Mouse (Mus musculus): ENCODE data around the gene Olfr1157.

The Olfr1157 gene

DNA sequence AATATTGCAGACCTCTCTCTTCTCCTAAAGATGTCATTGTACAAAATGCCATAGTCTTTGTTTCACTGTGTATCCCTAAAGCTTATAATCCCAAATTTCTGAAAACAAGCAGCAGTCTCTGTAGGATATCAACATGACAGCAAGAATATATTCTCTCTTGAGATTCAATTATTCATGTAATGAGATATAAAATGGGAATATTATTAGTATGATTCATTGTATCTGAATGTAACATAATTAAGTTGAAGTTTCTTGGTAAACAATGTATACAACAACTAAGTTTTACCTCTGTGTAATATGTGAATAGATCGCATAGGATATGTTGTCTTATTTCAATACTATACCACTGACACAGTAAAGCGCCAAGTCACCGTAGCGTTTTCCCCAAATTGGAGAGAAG is at the start of gene Olfr1157:
Gene Olfr1157, minus strand, starts transcription at position 101 of the 400 bp plus-strand sequence.
- no peak for DNase-seq (ENCODE audit: low spot score in 2 of 2)

DNA sequence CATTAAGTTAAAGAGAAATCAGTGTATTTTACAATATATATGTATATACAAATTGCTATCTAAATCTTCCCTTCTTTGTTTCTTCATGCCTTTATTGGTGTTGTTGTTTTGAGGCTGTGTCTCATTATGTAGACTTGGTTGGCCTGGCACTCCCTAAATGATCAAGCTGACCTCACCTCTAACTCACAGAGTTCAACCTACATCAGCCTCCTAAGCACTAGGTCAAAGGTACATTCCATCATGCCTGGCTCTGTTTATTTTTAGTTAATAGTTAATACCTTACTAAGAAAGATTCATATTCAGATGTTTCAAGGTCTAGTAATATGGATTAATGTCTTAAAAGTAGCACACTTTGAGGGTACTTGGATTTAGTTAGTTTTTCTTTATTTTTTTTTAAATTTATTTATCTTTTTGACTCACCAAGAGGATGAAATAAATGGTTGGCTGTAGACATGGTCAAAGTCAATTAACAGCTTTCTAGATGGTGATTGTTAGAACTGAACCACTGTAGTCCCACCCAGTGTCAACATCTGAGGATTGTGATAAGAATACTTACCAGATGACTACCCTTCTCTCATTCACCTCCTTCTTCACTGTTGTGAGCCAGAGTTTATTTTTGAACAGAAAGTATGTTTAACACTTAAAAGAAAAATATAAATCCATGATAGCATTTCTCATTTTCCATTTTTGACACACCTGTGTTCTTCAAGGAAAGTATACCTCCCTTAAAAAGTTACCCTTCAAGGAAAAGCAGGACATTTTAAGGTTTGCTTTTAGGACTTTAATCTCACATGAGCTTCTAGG is 39.6 kb upstream of the Olfr1157 start, which contains the start of gene Olfr1160:
Gene Olfr1160, minus strand, starts transcription at position 754 of the 804 bp plus-strand sequence.
- DNase-seq (ENCODE audit: low spot score in 2 of 2): no peak

DNA sequence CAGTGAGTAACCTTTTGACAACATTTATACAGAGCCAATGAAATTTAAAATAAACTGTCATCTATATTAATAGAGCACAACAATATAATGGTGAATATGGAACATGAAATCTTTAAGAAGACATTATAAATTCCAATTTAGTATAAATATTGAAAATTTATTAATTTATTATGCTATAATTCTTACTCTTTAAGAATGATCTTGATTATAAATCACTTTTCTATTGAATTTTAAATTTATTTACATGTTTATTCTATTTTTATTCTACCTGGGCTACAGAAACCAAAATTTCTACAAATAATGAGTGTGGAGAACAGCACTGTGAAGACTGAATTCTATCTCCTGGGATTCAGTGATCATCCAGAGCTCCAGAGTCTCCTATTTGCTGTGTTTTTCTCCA is 21.7 kb upstream of the Olfr1157 start, which contains the start of gene Olfr1158:
Gene Olfr1158, plus strand, starts transcription at position 301 of the 400 bp plus-strand sequence.
- DNase-seq (ENCODE audit: low spot score in 2 of 2): no peak

DNA sequence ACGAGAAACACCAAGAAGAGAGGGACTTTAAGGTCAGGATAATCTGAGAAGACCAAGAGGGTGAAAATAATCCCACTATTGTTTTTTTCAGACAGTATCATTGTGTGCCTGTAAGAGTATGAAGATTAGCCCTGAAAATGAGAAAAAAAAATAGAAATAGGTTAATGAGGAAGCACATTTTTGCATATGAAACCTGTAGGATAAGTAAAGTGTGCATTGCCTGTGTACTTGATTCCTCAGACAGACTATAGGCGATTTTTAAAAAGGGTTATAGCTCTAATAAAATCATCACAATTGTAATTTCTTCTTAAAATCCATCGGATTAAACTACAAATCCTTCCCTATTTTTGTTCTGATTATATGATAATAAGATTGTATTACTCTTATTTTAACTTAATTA is 6.5 kb upstream of the Olfr1157 start, which contains the start of gene Olfr74:
Gene Olfr74, minus strand, starts transcription at position 101 of the 400 bp plus-strand sequence.
- DNase-seq (ENCODE audit: low spot score in 2 of 2): no peak

DNA sequence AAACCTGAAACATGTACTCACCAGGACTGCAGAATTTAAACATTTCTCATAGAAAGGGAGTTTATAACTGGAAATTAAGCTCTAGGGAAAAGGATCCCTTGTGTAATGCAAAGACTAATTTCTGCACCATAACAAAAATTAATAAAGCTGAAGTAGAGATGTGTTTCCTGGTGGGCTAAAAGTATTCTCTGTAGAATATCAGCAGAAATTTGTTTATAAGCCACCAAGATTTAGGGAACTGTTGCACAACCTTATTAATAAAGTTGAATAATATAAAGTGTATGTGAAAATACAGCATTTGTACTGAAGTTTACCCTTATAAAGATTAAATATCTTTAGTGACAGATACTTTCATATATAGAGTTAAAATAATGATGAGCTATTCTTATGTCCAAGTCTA is 15.1 kb downstream of the Olfr1157 start, which contains the start of gene Olfr1156:
Gene Olfr1156, minus strand, starts transcription at position 101 of the 400 bp plus-strand sequence.
- no peak for DNase-seq (ENCODE audit: low spot score in 2 of 2)

DNA sequence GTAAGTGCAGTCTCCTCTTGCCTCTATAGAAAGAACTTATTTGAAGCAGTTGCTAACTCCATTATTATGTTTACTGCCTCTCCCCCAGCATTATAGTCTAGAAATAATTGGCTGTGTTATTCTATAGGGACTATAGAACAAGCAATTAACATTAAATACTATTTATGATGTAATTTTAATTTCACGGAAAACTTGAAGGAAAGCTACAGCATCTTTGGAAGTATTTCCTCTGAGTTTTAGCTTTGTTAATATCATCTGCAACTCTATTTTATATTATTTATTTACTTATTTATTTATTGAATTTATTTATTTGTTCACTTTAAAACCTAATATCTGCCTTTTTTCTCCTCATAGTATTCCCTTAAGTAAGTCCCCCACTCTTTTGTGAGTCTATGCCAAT is 23.1 kb downstream of the Olfr1157 start, which contains the start of gene Olfr1155:
Gene Olfr1155, minus strand, starts transcription at position 101 of the 400 bp plus-strand sequence.
- no peak for DNase-seq (ENCODE audit: low spot score in 2 of 2)

Measured in spleen, postnatal 36 days (tissue).